Mouse (Mus musculus): ENCODE results near the gene Ide. TPM values are rescaled to one million over a fixed set of nuclear protein-coding genes. Genes with fewer than 3 reads are reported as not detected.

Ide gene
- polyA plus RNA-seq, 1 experiment = 24.0 TPM

- Histone ChIP-seq H3K27ac (ENCODE audit: insufficient read depth, low read depth, low read length) (no peak overlapping the region), H3K36me3 (ENCODE audit: control insufficient read depth, insufficient read depth, low read length) (no peaks in the 10 kb centered on the region), H3K4me3 (ENCODE audit: insufficient read depth, low read depth, low read length) (no peak overlapping the region), H3K4me1 (ENCODE audit: control insufficient read depth, insufficient read depth, low read length) (no peaks in the 10 kb centered on the region), H3K27me3 (replicated peaks; ENCODE audit: control insufficient read depth, insufficient read depth, low read length) (no peaks in the 10 kb centered on the region)
- no peak for DNase-seq
- TF ChIP-seq CTCF (conservative IDR thresholded peaks at IDR 0.05; ENCODE audit: insufficient read depth, insufficient read length, low read depth, low read length) (no peak), POLR2A (IDR thresholded peaks at IDR 0.05; ENCODE audit: low read depth, low read length) (no peak)
- 96% methylated on average over 5 of the region's 5 CpGs for WGBS
Measured at GRCm38 (mm10) chr19:37304866-37305265, 32.8 kb downstream of the Ide start.

DNA sequence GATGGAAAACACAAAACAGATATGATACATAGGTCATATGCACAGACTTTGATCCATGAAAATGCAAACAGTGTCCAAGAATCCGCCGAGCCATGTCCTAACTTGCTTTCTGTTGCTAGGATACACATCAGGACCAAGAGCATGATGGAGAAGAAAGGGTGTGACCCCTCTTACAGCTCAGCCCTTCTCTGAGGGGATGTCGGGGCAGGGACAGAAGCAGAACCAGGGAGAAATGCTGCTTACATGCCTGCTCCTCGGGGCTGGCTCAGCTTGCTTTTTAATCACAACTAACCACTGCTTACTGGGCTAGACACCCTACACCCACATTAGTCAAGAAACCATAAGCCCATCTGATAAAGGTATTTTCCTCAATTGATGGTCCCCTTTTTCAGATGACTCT, 33.6 kb downstream of the Ide start:
- no peak for TF ChIP-seq CTCF (conservative IDR thresholded peaks at IDR 0.05; ENCODE audit: insufficient read depth, insufficient read length, low read depth, low read length)
- no peak for TF ChIP-seq POLR2A (IDR thresholded peaks at IDR 0.05; ENCODE audit: low read depth, low read length)
- no peak for DNase-seq
- Histone ChIP-seq H3K27me3 (replicated peaks; ENCODE audit: control insufficient read depth, insufficient read depth, low read length) (no peaks in the 10 kb centered on the region), H3K27ac (ENCODE audit: insufficient read depth, low read depth, low read length) (no peak overlapping the region), H3K4me1 (ENCODE audit: control insufficient read depth, insufficient read depth, low read length) (no peaks in the 10 kb centered on the region), H3K4me3 (ENCODE audit: insufficient read depth, low read depth, low read length) (no peak overlapping the region), H3K36me3 (ENCODE audit: control insufficient read depth, insufficient read depth, low read length) (no peaks in the 10 kb centered on the region)
- WGBS = 83% methylated on average over 4 of the region's 4 CpGs

GRCm38 (mm10) chr19:37301733-37302132, 35.9 kb downstream of the Ide start:
- H3K4me1 ChIP-seq (ENCODE audit: control insufficient read depth, insufficient read depth, low read length) = no peaks in the 10 kb centered on the region
- TF ChIP-seq POLR2A (IDR thresholded peaks at IDR 0.05; ENCODE audit: low read depth, low read length) (no peak), CTCF (conservative IDR thresholded peaks at IDR 0.05; ENCODE audit: insufficient read depth, insufficient read length, low read depth, low read length) (no peak)
- 90% methylated on average over 3 of the region's 3 CpGs for WGBS
- no peak overlapping the region for H3K27ac ChIP-seq (ENCODE audit: insufficient read depth, low read depth, low read length)
- H3K27me3 ChIP-seq (replicated peaks; ENCODE audit: control insufficient read depth, insufficient read depth, low read length) = no peaks in the 10 kb centered on the region
- no peak for DNase-seq
- H3K36me3 ChIP-seq (ENCODE audit: control insufficient read depth, insufficient read depth, low read length) = no peaks in the 10 kb centered on the region
- no peak overlapping the region for H3K4me3 ChIP-seq (ENCODE audit: insufficient read depth, low read depth, low read length)

GRCm38 (mm10) chr19:37291676-37292075, 46.0 kb downstream of the Ide start:
- H3K27ac ChIP-seq (ENCODE audit: insufficient read depth, low read depth, low read length) = no peak overlapping the region
- H3K27me3 ChIP-seq (replicated peaks; ENCODE audit: control insufficient read depth, insufficient read depth, low read length) = no peaks in the 10 kb centered on the region
- H3K36me3 ChIP-seq (ENCODE audit: control insufficient read depth, insufficient read depth, low read length) = peaks cover 3% of the 10 kb centered on the region; the same call in 1 of the 2 replicates
- H3K4me1 ChIP-seq (ENCODE audit: control insufficient read depth, insufficient read depth, low read length) = no peaks in the 10 kb centered on the region
- TF ChIP-seq POLR2A (IDR thresholded peaks at IDR 0.05; ENCODE audit: low read depth, low read length) (no peak), CTCF (conservative IDR thresholded peaks at IDR 0.05; ENCODE audit: insufficient read depth, insufficient read length, low read depth, low read length) (no peak)
- WGBS = 76% methylated on average over 4 of the region's 4 CpGs
- no peak for DNase-seq
- H3K4me3 ChIP-seq (ENCODE audit: insufficient read depth, low read depth, low read length) = no peak overlapping the region

GRCm38 (mm10) chr19:37290906-37291305, 46.7 kb downstream of the Ide start:
- no peaks in the 10 kb centered on the region for H3K27me3 ChIP-seq (replicated peaks; ENCODE audit: control insufficient read depth, insufficient read depth, low read length)
- peaks cover 3% of the 10 kb centered on the region; the same call in 1 of the 2 replicates for H3K36me3 ChIP-seq (ENCODE audit: control insufficient read depth, insufficient read depth, low read length)
- H3K4me1 ChIP-seq (ENCODE audit: control insufficient read depth, insufficient read depth, low read length) = no peaks in the 10 kb centered on the region
- 69% methylated on average over 8 of the region's 8 CpGs for WGBS
- no peak overlapping the region for H3K4me3 ChIP-seq (ENCODE audit: insufficient read depth, low read depth, low read length)
- no peak overlapping the region for H3K27ac ChIP-seq (ENCODE audit: insufficient read depth, low read depth, low read length)
- no peak for TF ChIP-seq POLR2A (IDR thresholded peaks at IDR 0.05; ENCODE audit: low read depth, low read length)
- no peak for TF ChIP-seq CTCF (conservative IDR thresholded peaks at IDR 0.05; ENCODE audit: insufficient read depth, insufficient read length, low read depth, low read length)
- DNase-seq = no peak

DNA sequence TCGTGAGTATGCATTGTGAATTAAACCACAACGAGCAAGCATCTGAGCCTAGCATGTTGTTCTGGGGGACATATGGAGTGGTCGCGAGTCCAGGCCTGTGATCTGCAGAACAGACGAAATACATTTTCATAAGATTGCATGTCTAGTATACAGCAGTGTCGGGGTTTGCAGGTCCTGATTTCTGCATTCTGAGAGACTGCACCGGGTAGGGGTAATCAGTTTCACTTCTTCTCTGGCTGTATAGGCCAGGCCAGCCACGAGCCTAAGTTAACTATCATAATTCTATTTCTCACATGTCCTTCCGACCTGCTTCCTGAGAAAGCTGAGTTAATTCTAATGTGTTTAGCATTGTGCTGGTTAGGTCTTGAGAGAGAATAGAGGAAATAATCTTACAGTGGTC, 52.9 kb downstream of the Ide start:
- WGBS = 95% methylated on average over 9 of the region's 9 CpGs
- Histone ChIP-seq H3K4me3 (ENCODE audit: insufficient read depth, low read depth, low read length) (no peak overlapping the region), H3K27me3 (replicated peaks; ENCODE audit: control insufficient read depth, insufficient read depth, low read length) (no peaks in the 10 kb centered on the region), H3K36me3 (ENCODE audit: control insufficient read depth, insufficient read depth, low read length) (peaks cover 3% of the 10 kb centered on the region; the same call in 1 of the 2 replicates), H3K4me1 (ENCODE audit: control insufficient read depth, insufficient read depth, low read length) (no peaks in the 10 kb centered on the region), H3K27ac (ENCODE audit: insufficient read depth, low read depth, low read length) (no peak overlapping the region)
- TF ChIP-seq POLR2A (IDR thresholded peaks at IDR 0.05; ENCODE audit: low read depth, low read length) (no peak), CTCF (conservative IDR thresholded peaks at IDR 0.05; ENCODE audit: insufficient read depth, insufficient read length, low read depth, low read length) (no peak)
- no peak for DNase-seq

DNA sequence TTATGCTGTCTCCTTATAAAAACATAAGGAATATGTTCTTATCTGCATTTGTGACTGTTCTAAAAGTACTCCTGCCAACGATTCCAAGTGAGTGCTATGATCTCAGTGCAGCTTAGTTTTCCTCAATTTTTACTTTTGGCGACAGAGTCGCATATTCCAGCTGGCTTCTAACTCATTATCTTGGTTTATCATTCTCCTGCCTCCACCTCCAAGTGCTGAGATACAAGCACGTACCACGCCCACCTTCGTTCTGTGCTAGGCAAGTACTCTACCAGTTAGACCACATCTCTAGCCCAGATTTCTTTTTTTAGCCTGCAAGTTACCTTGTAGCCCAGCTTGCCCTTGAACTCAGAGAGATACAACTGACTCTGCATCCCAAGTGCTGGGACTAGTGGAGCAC, 54.5 kb downstream of the Ide start:
- Histone ChIP-seq H3K4me3 (ENCODE audit: insufficient read depth, low read depth, low read length) (no peak overlapping the region), H3K27me3 (replicated peaks; ENCODE audit: control insufficient read depth, insufficient read depth, low read length) (no peaks in the 10 kb centered on the region), H3K36me3 (ENCODE audit: control insufficient read depth, insufficient read depth, low read length) (peaks cover 3% of the 10 kb centered on the region; the same call in 1 of the 2 replicates), H3K4me1 (ENCODE audit: control insufficient read depth, insufficient read depth, low read length) (no peaks in the 10 kb centered on the region), H3K27ac (ENCODE audit: insufficient read depth, low read depth, low read length) (no peak overlapping the region)
- TF ChIP-seq POLR2A (IDR thresholded peaks at IDR 0.05; ENCODE audit: low read depth, low read length) (no peak), CTCF (conservative IDR thresholded peaks at IDR 0.05; ENCODE audit: insufficient read depth, insufficient read length, low read depth, low read length) (no peak)
- no peak for DNase-seq
- WGBS = 82% methylated on average over 6 of the region's 6 CpGs
